Mouse (Mus musculus): Measurements from ENCODE around the gene Ninj2.

Ninj2 gene

DNA sequence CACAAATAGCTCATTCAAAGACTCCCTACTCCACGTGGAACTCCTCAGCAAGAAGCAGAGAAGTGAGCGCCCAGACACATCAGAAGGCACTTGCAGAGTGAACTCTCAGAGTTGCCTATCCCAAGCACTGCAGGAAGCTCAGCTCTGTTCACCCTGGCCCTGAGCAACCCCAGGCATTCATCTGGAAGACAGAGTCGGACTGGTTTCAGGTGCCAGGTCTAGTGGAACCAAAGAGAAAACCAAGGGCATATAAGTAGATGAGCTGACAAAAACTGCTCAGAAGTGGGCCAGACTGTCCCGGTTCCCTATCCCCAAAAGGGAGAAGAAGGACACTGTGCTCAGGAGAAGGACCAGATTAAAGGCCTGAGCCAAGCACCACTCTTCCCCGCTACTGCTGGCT lies 156.7 kb downstream of the Ninj2 start:
- in situ Hi-C loops (cut with MboI, MseI), result no loop called here

Data from regulatory T cell (primary cell).